Comparison of ENCODE assay signal across 8 mouse cellular contexts in the genomic region with DNA sequence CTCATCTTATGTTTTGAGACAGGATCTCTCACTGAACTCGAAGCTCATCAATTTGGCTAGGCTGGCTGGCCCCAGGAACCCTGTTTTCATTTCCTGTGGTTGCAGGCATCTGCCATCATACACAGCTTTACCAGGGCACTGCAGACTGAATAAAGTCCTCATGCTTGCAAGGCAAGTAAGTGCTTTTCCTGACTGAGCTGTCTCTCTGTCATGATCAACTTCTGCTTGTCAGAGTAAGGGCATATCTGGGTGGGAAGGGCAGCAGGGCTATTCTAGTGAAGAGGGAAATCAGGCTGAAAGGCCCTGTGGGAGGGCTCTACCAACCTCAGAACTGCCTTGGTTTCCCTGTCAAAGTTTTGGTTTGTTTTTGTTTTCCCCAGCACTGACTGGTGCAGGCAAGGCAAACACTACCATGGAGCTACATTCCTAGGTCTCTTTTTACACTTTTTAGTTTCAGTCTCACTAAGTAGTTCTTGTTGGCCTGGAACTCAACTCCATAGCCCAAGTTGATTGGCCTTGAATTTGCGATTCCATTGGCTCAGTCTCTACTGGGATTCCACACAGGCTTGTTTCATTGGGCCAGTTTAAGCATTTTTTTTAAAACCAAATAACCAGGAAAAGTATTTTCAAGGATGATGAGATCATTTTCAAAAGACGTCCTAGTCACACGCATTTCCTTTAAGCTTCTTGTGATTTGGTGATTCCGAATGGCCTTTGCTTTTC. TPM values are rescaled to one million over a fixed set of nuclear protein-coding genes. Genes with fewer than 3 reads are reported as not detected.
A peak's percentile ranks its signal among the peaks of the same experiment; 100 is the strongest.
DNase-seq lines count a peak whose midpoint lies in the region; ATAC-seq lines count a peak whose summit lies in the region.

No protein-coding gene starts in this region.

- peaks cover 18% of the 10 kb centered on the region for H3K4me1 ChIP-seq in embryonic facial prominence, embryonic 15.5 days
- peaks cover 11% of the 10 kb centered on the region for H3K4me1 ChIP-seq in hindbrain, embryonic 13.5 days (replicated peaks)

- H3K27ac ChIP-seq in embryonic facial prominence, embryonic 15.5 days (replicated peaks): peak overlapping the region; percentile 92
- peak overlapping the region; percentile 78 for H3K27ac ChIP-seq in hindbrain, embryonic 13.5 days

- H3K4me2 ChIP-seq in embryonic facial prominence, embryonic 15.5 days (replicated peaks): peak overlapping the region; percentile 57
- H3K4me2 ChIP-seq in hindbrain, embryonic 13.5 days: peak overlapping the region; percentile 60

- H3K27me3 ChIP-seq in embryonic facial prominence, embryonic 15.5 days: no peaks in the 10 kb centered on the region
- no peaks in the 10 kb centered on the region for H3K27me3 ChIP-seq in hindbrain, embryonic 13.5 days

- H3K4me3 ChIP-seq in embryonic facial prominence, embryonic 15.5 days (replicated peaks): peak overlapping the region; percentile 34; the same call in 1 of the 2 replicates
- 0 out of 2 replicates have a peak overlapping the region, but pooled peaks have one; percentile 26 for H3K4me3 ChIP-seq in hindbrain, embryonic 13.5 days

- no peaks in the 10 kb centered on the region for H3K36me3 ChIP-seq in embryonic facial prominence, embryonic 15.5 days
- H3K36me3 ChIP-seq in hindbrain, embryonic 13.5 days: no peaks in the 10 kb centered on the region

- no peaks in the 10 kb centered on the region for H3K9me3 ChIP-seq in embryonic facial prominence, embryonic 15.5 days (replicated peaks)
- no peaks in the 10 kb centered on the region for H3K9me3 ChIP-seq in hindbrain, embryonic 13.5 days

- DNase-seq in kidney, adult 18-20 months: peak; percentile 5
- DNase-seq in kidney, postnatal 4 days: no peak
- peak; percentile 5 for DNase-seq in lung, postnatal 25 days (ENCODE audit: low spot score)
- peak; percentile 42 for DNase-seq in thymus, postnatal 25 days
- DNase-seq in frontal cortex, postnatal 14 days (ENCODE audit: low spot score in 2 of 2): no peak
- no peak for DNase-seq in embryo, embryonic 10.5 days (ENCODE audit: low spot score)

- 0 out of 2 replicates have a peak, but pooled peaks have one; percentile 9 for ATAC-seq in embryonic facial prominence, embryonic 15.5 days (ENCODE audit: insufficient number of reproducible peaks, low FRiP score, low TSS enrichment, low read depth)
- ATAC-seq in hindbrain, embryonic 13.5 days (ENCODE audit: low FRiP score): no peak

- H3K9ac ChIP-seq in embryonic facial prominence, embryonic 15.5 days: no peak overlapping the region
- no peak overlapping the region for H3K9ac ChIP-seq in hindbrain, embryonic 13.5 days

- 26% methylated on average over 5 of the region's 5 CpGs for WGBS in embryonic facial prominence, embryonic 15.5 days
- 40% methylated on average over 5 of the region's 5 CpGs for WGBS in hindbrain, embryonic 13.5 days

RNA-seq across cellular contexts. Expression of gene Itgb1, which starts 31.7 kb away (rescaled TPM):
- polyA plus RNA-seq in embryonic facial prominence, embryonic 15.5 days (2015; fragmentation: Nextera tagmentation; extraction: Ambion mirVana): 259 and 261 TPM in 2 replicates
- 95.7 and 101 TPM in 2 replicates for polyA plus RNA-seq in hindbrain, embryonic 13.5 days (2015; fragmentation: Nextera tagmentation; extraction: Ambion mirVana)

Comparison
In these comparisons a context has a peak if more than half of its experiments do, and no peak if none do; other contexts are left out.
1. DNase-seq: peak in kidney, adult 18-20 months (single experiment), lung, postnatal 25 days (single experiment) and thymus, postnatal 25 days (single experiment); none in kidney, postnatal 4 days (0 of 2), frontal cortex, postnatal 14 days (0 of 2) and embryo, embryonic 10.5 days (single experiment).